Mouse (Mus musculus) midbrain, embryonic 10.5 days (tissue): ENCODE data around the gene Ppp1cc. TPM values are rescaled to one million over a fixed set of nuclear protein-coding genes. Genes with fewer than 3 reads are reported as not detected.
"Not testable (repeated sequence)": the region's sequence is repeated elsewhere in the genome, so short reads cannot be mapped to it uniquely, and the experiment has no call there.

ENCODE experiments used
- DNase-seq: peaks from one replicate; pipeline ENCODE4 v3.0.0-alpha.2; 2017; ENCODE audit warnings: low spot score
- H3K27ac ChIP-seq: fragments of 300-500 bp; sonication (generic); replicated peaks from 2 replicates; pipeline ENCODE4 v1.5.1; 2016; ENCODE audit warnings: mild to moderate bottlenecking
- H3K27me3 ChIP-seq: fragments of 300-500 bp; sonication (generic); 2 replicates; pipeline ENCODE4 v1.6.1; 2016; ENCODE audit warnings: low read depth, mild to moderate bottlenecking; ENCODE audit not compliant: poor library complexity, severe bottlenecking
- H3K36me3 ChIP-seq: fragments of 300-500 bp; sonication (generic); 2 replicates; pipeline ENCODE4 v1.6.1; 2016; ENCODE audit warnings: mild to moderate bottlenecking, moderate library complexity
- H3K4me1 ChIP-seq: fragments of 300-500 bp; sonication (generic); 2 replicates; pipeline ENCODE4 v1.6.1; 2016
- H3K4me3 ChIP-seq: fragments of 300-500 bp; sonication (generic); 2 replicates; pipeline ENCODE4 v1.5.1; 2016; ENCODE audit warnings: mild to moderate bottlenecking, moderate library complexity
- H3K9me3 ChIP-seq: fragments of 300-500 bp; sonication (generic); replicated peaks from 2 replicates; pipeline ENCODE4 v1.6.1; 2016; ENCODE audit warnings: mild to moderate bottlenecking
- WGBS: fragments of 180-500 bp; shearing (Covaris S2); methylation state at CpG from one replicate; pipeline ENCODE4 v1.1.7; 2016; 5-methylcytosine and 5-hydroxymethylcytosine counted together
- polyA plus RNA-seq: library from polyadenylated mRNA; unstranded; fragments of >200 nt; fragmentation: Nextera tagmentation; extraction: Ambion mirVana; gene quantifications from 2 replicates; pipeline ENCODE4 v1.2.1, GENCODE M21; 2016

Gene Ppp1cc
- polyA plus RNA-seq, 1 experiment from 2014 or later: 339 TPM

DNA sequence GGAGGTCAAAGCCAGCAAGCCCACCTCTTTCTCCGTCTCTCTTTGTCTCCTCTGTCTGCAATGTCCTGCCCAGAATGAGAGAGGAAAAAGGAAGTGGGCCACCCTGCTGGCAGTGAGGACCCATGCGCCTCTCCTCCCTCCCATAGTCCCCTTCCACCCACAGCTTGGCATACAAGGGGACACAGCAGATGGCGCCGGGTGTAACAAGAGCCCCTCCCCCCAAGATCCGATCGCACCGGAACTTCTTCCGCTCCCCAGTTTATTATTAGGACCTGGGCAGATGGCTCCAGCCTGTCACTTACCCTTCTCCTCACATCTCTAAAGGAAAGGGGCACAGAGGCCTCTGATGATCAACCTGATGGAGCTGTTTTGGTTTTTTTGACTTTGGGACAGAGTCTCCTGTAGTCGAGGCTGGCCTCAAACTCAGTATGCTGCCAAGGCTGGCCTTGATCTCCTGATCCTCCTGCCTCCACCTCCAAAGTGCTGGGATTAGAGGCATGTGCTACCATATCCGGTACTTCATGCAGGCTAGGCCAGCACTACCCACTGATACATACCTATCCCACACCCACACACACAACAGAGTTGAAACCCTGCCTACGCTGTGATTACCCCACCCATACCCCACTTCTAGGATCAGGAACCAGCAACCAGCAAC, 27.6 kb upstream of the Ppp1cc start:
- no peaks in the 10 kb centered on the region for H3K36me3 ChIP-seq

GRCm38 (mm10) chr5:122131076-122132051, 26.7 kb upstream of the Ppp1cc start:
- Histone ChIP-seq H3K27me3 (peaks cover 27% of the 10 kb centered on the region), H3K4me3 (peak overlapping the region; percentile 52), H3K9me3 (no peaks in the 10 kb centered on the region), H3K27ac (no peak overlapping the region), H3K4me1 (peaks cover 20% of the 10 kb centered on the region), H3K36me3 (no peaks in the 10 kb centered on the region)
- 10% methylated on average over 34 of the region's 34 CpGs for WGBS
- DNase-seq: peak; percentile 83

More for the DNA sequence above, 27.6 kb upstream of the Ppp1cc start:
- Histone ChIP-seq H3K4me3 (no peak overlapping the region), H3K9me3 (no peaks in the 10 kb centered on the region), H3K27me3 (peaks cover 27% of the 10 kb centered on the region), H3K27ac (no peak overlapping the region), H3K4me1 (peaks cover 20% of the 10 kb centered on the region)
- 86% methylated on average over 11 of the region's 11 CpGs for WGBS
- DNase-seq: no peak

DNA sequence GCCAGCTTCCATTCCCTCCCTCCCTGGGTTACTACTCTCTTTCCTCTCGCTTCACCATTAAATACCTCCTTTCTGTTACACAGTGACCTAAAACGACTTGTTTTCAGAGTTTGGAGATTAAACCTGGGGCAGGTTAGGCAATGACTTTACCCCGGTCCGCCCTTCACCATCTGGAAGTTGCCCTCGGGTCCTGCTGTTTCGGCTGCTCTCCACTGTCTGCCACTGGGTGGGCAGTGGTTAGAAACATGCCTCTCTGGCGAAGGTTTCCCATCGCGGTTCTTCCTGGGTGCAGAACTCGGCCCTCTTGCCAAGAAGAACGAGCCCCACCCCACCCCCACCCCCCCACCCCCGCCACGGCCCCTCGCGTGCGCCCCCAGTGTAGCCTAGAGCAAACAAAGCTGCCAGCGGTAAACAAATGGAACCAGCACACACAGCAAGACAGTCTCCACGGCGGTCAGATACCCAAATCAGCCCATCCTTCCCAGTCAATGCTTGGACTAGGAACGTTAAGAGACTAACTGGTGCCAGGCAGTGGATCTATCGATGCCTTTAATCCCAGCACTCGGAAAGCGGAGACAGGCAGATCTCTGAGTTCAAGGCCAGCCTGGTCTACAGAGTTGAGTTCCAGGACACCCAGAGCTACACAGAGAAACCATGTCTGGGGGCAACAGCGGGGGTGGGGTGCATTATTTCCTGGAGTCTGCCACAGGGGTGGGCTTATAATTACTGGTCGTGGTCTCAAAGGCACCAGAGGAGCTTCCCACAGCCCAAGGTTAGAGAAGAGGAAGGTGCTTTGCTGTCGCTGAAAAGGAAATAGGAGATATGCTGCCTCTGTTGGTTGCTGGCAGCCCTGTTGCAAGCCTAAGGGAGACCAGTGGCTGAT, 25.7 kb upstream of the Ppp1cc start:
- H3K4me3 ChIP-seq: peak overlapping the region; percentile 52
- H3K4me1 ChIP-seq: peaks cover 20% of the 10 kb centered on the region
- 29% methylated on average over 26 of the region's 26 CpGs for WGBS
- no peak for DNase-seq
- H3K27me3 ChIP-seq: peaks cover 27% of the 10 kb centered on the region
- H3K36me3 ChIP-seq: no peaks in the 10 kb centered on the region
- no peak overlapping the region for H3K27ac ChIP-seq
- H3K9me3 ChIP-seq: no peaks in the 10 kb centered on the region

GRCm38 (mm10) chr5:122133050-122133389, 25.1 kb upstream of the Ppp1cc start:
- no peaks in the 10 kb centered on the region for H3K9me3 ChIP-seq
- 91% methylated on average over 9 of the region's 9 CpGs for WGBS
- no peak overlapping the region for H3K4me3 ChIP-seq
- peaks cover 20% of the 10 kb centered on the region for H3K4me1 ChIP-seq
- H3K36me3 ChIP-seq: no peaks in the 10 kb centered on the region
- no peak overlapping the region for H3K27ac ChIP-seq
- no peak for DNase-seq
- H3K27me3 ChIP-seq: peaks cover 27% of the 10 kb centered on the region

- DNase-seq: no peak
- Histone ChIP-seq H3K4me1 (peaks cover 15% of the 10 kb centered on the region), H3K4me3 (no peak overlapping the region), H3K27ac (no peak overlapping the region), H3K27me3 (peaks cover 27% of the 10 kb centered on the region), H3K9me3 (no peaks in the 10 kb centered on the region), H3K36me3 (no peaks in the 10 kb centered on the region)
- 85% methylated on average over 14 of the region's 14 CpGs for WGBS
Measured at GRCm38 (mm10) chr5:122134395-122135289, 23.4 kb upstream of the Ppp1cc start.

GRCm38 (mm10) chr5:122135290-122135882, 22.7 kb upstream of the Ppp1cc start:
- Histone ChIP-seq H3K4me1 (peaks cover 15% of the 10 kb centered on the region), H3K27ac (no peak overlapping the region), H3K4me3 (no peak overlapping the region), H3K36me3 (no peaks in the 10 kb centered on the region), H3K9me3 (no peaks in the 10 kb centered on the region), H3K27me3 (peaks cover 22% of the 10 kb centered on the region)
- DNase-seq: no peak
- WGBS: 73% methylated on average over 3 of the region's 3 CpGs

- Histone ChIP-seq H3K27ac (no peak overlapping the region), H3K4me3 (no peak overlapping the region), H3K4me1 (peaks cover 8% of the 10 kb centered on the region), H3K9me3 (no peaks in the 10 kb centered on the region), H3K27me3 (peaks cover 15% of the 10 kb centered on the region), H3K36me3 (no peaks in the 10 kb centered on the region)
- 91% methylated on average over 14 of the region's 14 CpGs for WGBS
- DNase-seq: no peak
Measured at GRCm38 (mm10) chr5:122136508-122137408, 21.3 kb upstream of the Ppp1cc start.

DNA sequence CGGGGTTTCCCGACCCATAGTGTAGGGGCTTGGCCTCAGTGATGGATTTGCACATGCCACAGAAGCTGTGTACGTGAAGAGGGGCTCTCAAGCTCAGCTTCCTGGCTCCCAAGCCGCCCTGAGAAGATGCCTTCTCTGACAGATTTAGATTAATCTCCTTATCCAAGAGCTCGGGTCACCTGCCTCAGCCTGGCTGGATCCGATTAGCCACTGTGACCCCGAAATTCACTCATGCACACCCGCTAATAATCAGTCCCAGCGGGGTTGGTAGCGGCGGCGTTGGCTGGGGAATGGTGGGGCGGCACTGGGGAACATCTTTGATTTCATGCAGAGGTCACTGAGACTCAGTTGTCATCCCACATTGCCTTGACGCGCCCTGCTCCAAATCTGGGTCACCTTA, 19.2 kb upstream of the Ppp1cc start:
- H3K36me3 ChIP-seq: no peaks in the 10 kb centered on the region
- no peaks in the 10 kb centered on the region for H3K9me3 ChIP-seq
- 84% methylated on average over 15 of the region's 15 CpGs for WGBS
- H3K27ac ChIP-seq: no peak overlapping the region
- no peak overlapping the region for H3K4me3 ChIP-seq
- no peaks in the 10 kb centered on the region for H3K27me3 ChIP-seq
- no peaks in the 10 kb centered on the region; the same call in 1 of the 2 replicates for H3K4me1 ChIP-seq
- no peak for DNase-seq

GRCm38 (mm10) chr5:122139771-122140170, 18.3 kb upstream of the Ppp1cc start:
- not testable (repeated sequence) for H3K4me3 ChIP-seq, H3K27me3 ChIP-seq, H3K4me1 ChIP-seq, DNase-seq, H3K36me3 ChIP-seq, H3K9me3 ChIP-seq, H3K27ac ChIP-seq
- WGBS: 74% methylated on average over 2 of the region's 2 CpGs

DNA sequence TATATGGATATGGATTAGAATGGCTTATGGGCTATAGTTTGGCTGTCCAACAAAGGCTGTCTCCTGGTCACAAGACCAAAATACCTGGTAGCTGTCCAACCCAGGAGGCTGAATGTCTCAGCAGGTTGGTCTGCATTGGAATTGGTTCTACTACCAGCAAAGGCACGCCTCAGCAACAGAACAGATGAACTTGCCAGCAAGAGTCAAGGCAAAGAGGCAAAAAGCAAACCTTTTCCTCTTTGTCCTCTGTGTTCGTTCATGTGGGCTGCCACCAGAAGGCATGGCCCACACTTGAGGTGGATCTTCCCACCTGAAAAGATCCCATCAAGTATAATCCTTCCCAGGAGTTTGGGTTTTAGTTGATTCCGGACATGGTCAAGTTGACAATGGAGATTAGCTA, 17.4 kb upstream of the Ppp1cc start, which contains the start of gene Ccdc63:
Gene Ccdc63 (minus strand): TSS at position 101 of the 400 bp plus-strand sequence.
- WGBS: 89% methylated on average over 3 of the region's 3 CpGs
- Histone ChIP-seq H3K27ac (no peak within 1 kb of the TSS), H3K4me3 (no peak within 1 kb of the TSS), H3K27me3 (no peaks in the 10 kb centered on the region), H3K4me1 (no peaks in the 10 kb centered on the region), H3K9me3 (no peaks in the 10 kb centered on the region), H3K36me3 (no peaks in the 10 kb centered on the region)
- no peak for DNase-seq
